Mouse (Mus musculus): ENCODE measurements around the gene Pld6.

- TF ChIP-seq POLR2A (IDR thresholded peaks at IDR 0.05; ENCODE audit: insufficient read length, low read depth) (no peak), POLR2AphosphoS2 (IDR thresholded peaks at IDR 0.05; ENCODE audit: insufficient read length, low read depth) (no peak), MAX (IDR thresholded peaks at IDR 0.05; ENCODE audit: low read depth) (no peak), USF1 (IDR thresholded peaks at IDR 0.05; ENCODE audit: low read depth) (no peak), TCF12 (IDR thresholded peaks at IDR 0.05; ENCODE audit: insufficient read depth, poor library complexity, severe bottlenecking) (no peak), CEBPB (IDR thresholded peaks at IDR 0.05; ENCODE audit: insufficient read depth, poor library complexity, severe bottlenecking) (no peak), E2F4 (IDR thresholded peaks at IDR 0.05; ENCODE audit: insufficient read depth) (no peak), SRF (IDR thresholded peaks at IDR 0.05; ENCODE audit: control insufficient read depth, insufficient read length, low read depth) (no peak), MYOD1 (IDR thresholded peaks at IDR 0.05; ENCODE audit: control insufficient read depth in 1 of 3, insufficient read length in 2 of 3, low read depth in 2 of 3) (no peak), TCF3 (IDR thresholded peaks at IDR 0.05; ENCODE audit: insufficient read length, low read depth) (no peak)
Measured at GRCm38 (mm10) chr11:59800412-59800811, 13.0 kb upstream of the Pld6 start.
